Mouse (Mus musculus) liver, embryonic 14.5 days (tissue): ENCODE measurements around the gene Lingo1.

ENCODE experiments used
- CTCF ChIP-seq: IDR thresholded peaks from 2 replicates; pipeline ENCODE4 v1.5.1; 2016; ENCODE audit warnings: antibody characterized with exemption, low read depth, control low read depth
- EP300 ChIP-seq: IDR thresholded peaks from 2 replicates; pipeline ENCODE4 v1.6.1; 2016; ENCODE audit warnings: antibody characterized with exemption, low read depth

DNA sequence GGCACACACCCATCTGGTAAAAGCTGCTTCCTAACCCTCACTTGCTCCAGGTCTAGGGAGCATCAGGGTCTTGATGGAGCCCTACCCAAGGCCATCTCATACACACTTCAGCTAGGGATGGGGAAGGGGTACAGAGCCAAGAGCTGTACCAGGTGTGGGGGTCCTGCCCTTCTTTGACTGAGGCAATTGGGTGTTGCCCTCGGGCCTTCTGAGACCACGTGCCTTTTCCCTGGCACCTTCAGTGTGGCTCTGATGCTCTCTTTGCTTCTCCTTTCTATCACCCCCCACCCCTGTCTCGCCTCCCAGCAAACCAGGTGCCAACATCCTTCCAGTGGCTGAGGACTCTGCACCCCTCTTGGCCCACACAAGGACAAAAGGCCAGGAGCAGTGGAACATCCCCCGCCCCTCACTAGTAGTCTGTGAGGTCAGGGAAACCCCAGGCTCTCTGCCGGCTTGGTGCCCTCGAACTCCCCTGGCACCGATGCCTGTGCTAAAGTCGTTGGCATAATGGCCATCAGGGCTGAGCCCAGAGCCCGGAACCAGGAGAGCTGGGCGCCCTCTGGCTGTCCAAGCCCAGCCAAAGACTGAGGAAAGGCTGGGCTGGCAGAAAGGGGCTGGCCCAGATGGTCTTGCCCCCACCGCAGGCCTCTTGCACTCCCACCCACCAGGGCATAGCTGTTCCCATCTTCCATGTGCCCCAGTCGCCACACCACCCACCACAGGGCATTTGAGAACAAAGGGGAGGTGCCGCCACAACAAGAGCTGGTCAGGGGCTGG, 162.6 kb downstream of the Lingo1 start:
- no peak for TF ChIP-seq EP300
- no peak for TF ChIP-seq CTCF
